Mouse (Mus musculus) thymus, adult 2 months (tissue): Measurements from ENCODE around the gene Srgap2. TPM values are rescaled to one million over a fixed set of nuclear protein-coding genes. Genes with fewer than 3 reads are reported as not detected.
A peak's percentile ranks its signal among the peaks of the same experiment; 100 is the strongest.

Experiments used
- DNase-seq: peaks from one replicate; pipeline ENCODE4 v3.0.0; 2021
- H3K27ac ChIP-seq: fragments of 200-500 bp; 2 replicates; pipeline ENCODE4 v1.5.1; 2012; ENCODE audit warnings: low read length, control low read depth; ENCODE audit not compliant: control insufficient read depth, insufficient read depth
- H3K27me3 ChIP-seq: fragments of 200-500 bp; 2 replicates; pipeline ENCODE4 v1.6.1; 2012; ENCODE audit warnings: mild to moderate bottlenecking, low read length, moderate library complexity, mixed read lengths; ENCODE audit not compliant: control insufficient read depth, insufficient read depth
- H3K36me3 ChIP-seq: fragments of 200-500 bp; 2 replicates; pipeline ENCODE4 v1.6.1; 2012; ENCODE audit warnings: mild to moderate bottlenecking, low read length, moderate library complexity; ENCODE audit not compliant: control insufficient read depth, insufficient read depth
- H3K4me1 ChIP-seq: fragments of 200-500 bp; replicated peaks from 2 replicates; pipeline ENCODE4 v1.6.1; 2012; ENCODE audit warnings: low read length; ENCODE audit not compliant: control insufficient read depth, insufficient read depth
- H3K4me3 ChIP-seq: fragments of 200-500 bp; 2 replicates; pipeline ENCODE4 v1.5.1; 2012; ENCODE audit warnings: mild to moderate bottlenecking, low read length, control low read depth, moderate library complexity; ENCODE audit not compliant: control insufficient read depth, insufficient read depth
- CTCF ChIP-seq: fragments of 200-500 bp; IDR thresholded peaks from 2 replicates; pipeline ENCODE4 v1.5.1; 2012; ENCODE audit warnings: mild to moderate bottlenecking, control low read depth, low read length, moderate library complexity, borderline replicate concordance; ENCODE audit not compliant: control insufficient read depth, poor library complexity, insufficient read depth; ENCODE audit errors: extremely low read depth
- POLR2A ChIP-seq: fragments of 200-500 bp; IDR thresholded peaks from 2 replicates; pipeline ENCODE4 v1.6.1; 2012; ENCODE audit warnings: mild to moderate bottlenecking, low read length, control low read depth, moderate library complexity; ENCODE audit not compliant: control insufficient read depth, poor library complexity, insufficient read depth; ENCODE audit errors: extremely low read depth
- WGBS: fragments of 180-500 bp; shearing (Covaris S2); methylation state at CpG from one replicate; pipeline ENCODE4 v1.1.7; 2018; 5-methylcytosine and 5-hydroxymethylcytosine counted together
- polyA plus RNA-seq: library from polyadenylated mRNA; depleted of rRNA; stranded (reverse); fragments of >200 nt; gene quantifications from 2 replicates; pipeline ENCODE4 v1.2.3, GENCODE M21; 2012

Gene Srgap2
- polyA plus RNA-seq, 1 experiment = 28.3 TPM

- no peak for DNase-seq
- TF ChIP-seq CTCF (no peak), POLR2A (no peak)
- Histone ChIP-seq H3K4me3 (no peak overlapping the region), H3K27me3 (no peaks in the 10 kb centered on the region), H3K27ac (no peak overlapping the region), H3K36me3 (peaks cover 6% of the 10 kb centered on the region), H3K4me1 (no peaks in the 10 kb centered on the region)
- 95% methylated on average over 5 of the region's 5 CpGs for WGBS
Measured at GRCm38 (mm10) chr1:131541903-131542302, 14.8 kb upstream of the Srgap2 start.

GRCm38 (mm10) chr1:131541431-131541830, 14.3 kb upstream of the Srgap2 start:
- no peaks in the 10 kb centered on the region for H3K4me1 ChIP-seq
- TF ChIP-seq CTCF (no peak), POLR2A (no peak)
- WGBS = 82% methylated on average over 3 of the region's 3 CpGs

GRCm38 (mm10) chr1:131540795-131541194, 13.6 kb upstream of the Srgap2 start:
- no peak for DNase-seq
- no peaks in the 10 kb centered on the region for H3K27me3 ChIP-seq
- WGBS = 98% methylated on average over 5 of the region's 5 CpGs
- TF ChIP-seq POLR2A = no peak
- TF ChIP-seq CTCF = no peak
- H3K27ac ChIP-seq = no peak overlapping the region
- no peaks in the 10 kb centered on the region for H3K4me1 ChIP-seq
- H3K4me3 ChIP-seq = no peak overlapping the region
- H3K36me3 ChIP-seq = peaks cover 6% of the 10 kb centered on the region

More at GRCm38 (mm10) chr1:131541431-131541830, 14.3 kb upstream of the Srgap2 start:
- Histone ChIP-seq H3K27ac (no peak overlapping the region), H3K4me3 (no peak overlapping the region), H3K36me3 (peaks cover 6% of the 10 kb centered on the region), H3K27me3 (no peaks in the 10 kb centered on the region)
- no peak for DNase-seq

- no peaks in the 10 kb centered on the region for H3K4me1 ChIP-seq
- DNase-seq = no peak
- TF ChIP-seq POLR2A (no peak), CTCF (no peak)
- no peak overlapping the region for H3K4me3 ChIP-seq
- peaks cover 12% of the 10 kb centered on the region for H3K36me3 ChIP-seq
- WGBS = 99% methylated on average over 4 of the region's 4 CpGs
- no peaks in the 10 kb centered on the region for H3K27me3 ChIP-seq
- no peak overlapping the region for H3K27ac ChIP-seq
Measured at GRCm38 (mm10) chr1:131539771-131540170, 12.6 kb upstream of the Srgap2 start.

GRCm38 (mm10) chr1:131528561-131529166, 1.5 kb upstream of the Srgap2 start:
- no peak overlapping the region for H3K27ac ChIP-seq

GRCm38 (mm10) chr1:131528081-131528507, 942 bp upstream of the Srgap2 start:
- Histone ChIP-seq H3K27me3 (no peaks in the 10 kb centered on the region), H3K4me3 (peak overlapping the region; percentile 84), H3K27ac (peak overlapping the region; percentile 12), H3K4me1 (peaks cover 16% of the 10 kb centered on the region), H3K36me3 (no peaks in the 10 kb centered on the region)
- TF ChIP-seq POLR2A (no peak), CTCF (no peak)
- no peak for DNase-seq
- WGBS = under 1% methylated on average over 34 of the region's 34 CpGs

More at GRCm38 (mm10) chr1:131528561-131529166, 1.5 kb upstream of the Srgap2 start:
- H3K4me1 ChIP-seq = peaks cover 16% of the 10 kb centered on the region
- no peak for TF ChIP-seq CTCF
- TF ChIP-seq POLR2A = no peak
- no peaks in the 10 kb centered on the region for H3K27me3 ChIP-seq
- DNase-seq = no peak
- H3K4me3 ChIP-seq = 0 out of 2 replicates have a peak overlapping the region, but pooled peaks have one; percentile 21
- no peaks in the 10 kb centered on the region; the same call in 1 of the 2 replicates for H3K36me3 ChIP-seq
- 7% methylated on average over 9 of the region's 9 CpGs for WGBS
